Mouse (Mus musculus) spleen, adult 2 months (tissue): ENCODE results near the gene Olfr694. TPM values are rescaled to one million over a fixed set of nuclear protein-coding genes. Genes with fewer than 3 reads are reported as not detected.

Experiments
- DNase-seq, 2 experiments: peaks; one replicate each; pipeline versions ENCODE4 v3.0.0 to v3.0.0-alpha.2; 2012 to 2021; ENCODE audit warnings: low spot score in 2 of 2, low read depth in 1 of 2
- H3K27ac ChIP-seq: fragments of 200-500 bp; 2 replicates; pipeline ENCODE4 v1.5.1; 2012; ENCODE audit warnings: low read length, inconsistent platforms; ENCODE audit not compliant: insufficient read depth
- H3K27me3 ChIP-seq: fragments of 200-500 bp; 2 replicates; pipeline ENCODE4 v1.6.1; 2012; ENCODE audit warnings: mild to moderate bottlenecking, moderate library complexity, low read length, inconsistent platforms; ENCODE audit not compliant: control insufficient read depth, insufficient read depth
- H3K36me3 ChIP-seq: fragments of 200-500 bp; 2 replicates; pipeline ENCODE4 v1.6.1; 2012; ENCODE audit warnings: mild to moderate bottlenecking, low read length, inconsistent platforms; ENCODE audit not compliant: control insufficient read depth, insufficient read depth
- H3K4me1 ChIP-seq: fragments of 200-500 bp; 2 replicates; pipeline ENCODE4 v1.6.1; 2011; ENCODE audit warnings: inconsistent platforms; ENCODE audit not compliant: control insufficient read depth, insufficient read depth, insufficient read length
- H3K4me3 ChIP-seq: fragments of 200-500 bp; 2 replicates; pipeline ENCODE4 v1.5.1; 2011; ENCODE audit warnings: mild to moderate bottlenecking, inconsistent platforms; ENCODE audit not compliant: insufficient read depth, insufficient read length; ENCODE audit errors: extremely low read depth
- CTCF ChIP-seq: fragments of 200-500 bp; IDR thresholded peaks from 2 replicates; pipeline ENCODE4 v1.5.1; 2011; ENCODE audit warnings: mild to moderate bottlenecking, inconsistent platforms; ENCODE audit not compliant: insufficient read depth, insufficient read length, insufficient replicate concordance; ENCODE audit errors: extremely low read depth
- POLR2A ChIP-seq: fragments of 200-500 bp; IDR thresholded peaks from 2 replicates; pipeline ENCODE4 v1.6.1; 2011; ENCODE audit warnings: low read depth, low read length, inconsistent platforms
- WGBS: fragments of 180-500 bp; shearing (Covaris S2); methylation state at CpG from one replicate; pipeline ENCODE4 v1.1.7; 2018; 5-methylcytosine and 5-hydroxymethylcytosine counted together
- polyA plus RNA-seq: library from polyadenylated mRNA; depleted of rRNA; stranded (reverse); fragments of >200 nt; gene quantifications from 2 replicates; pipeline ENCODE4 v1.2.3, GENCODE M21; 2012

The Olfr694 gene
- polyA plus RNA-seq, 1 experiment = not detected

DNA sequence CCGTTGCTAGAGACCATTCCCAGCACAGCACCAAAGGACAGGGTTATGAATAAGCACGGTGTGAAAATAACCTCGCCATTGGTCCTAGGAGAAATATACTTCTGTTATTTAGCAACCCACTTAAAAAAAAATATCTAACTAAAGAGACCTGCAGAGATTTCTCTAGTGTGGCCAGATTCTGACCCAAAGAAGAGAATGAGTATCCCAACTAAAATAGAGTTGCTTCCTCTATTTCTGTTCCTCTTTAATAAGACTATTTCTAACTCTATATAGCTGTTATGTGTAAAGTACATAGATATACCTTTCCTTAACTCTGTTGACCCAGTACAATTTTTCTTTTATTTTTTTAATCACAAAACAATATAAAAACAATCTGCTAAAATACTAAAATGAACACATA lies 1.4 kb upstream of the Olfr694 start:
- no peak for DNase-seq
- H3K4me1 ChIP-seq = no peaks in the 10 kb centered on the region
- H3K27me3 ChIP-seq = no peaks in the 10 kb centered on the region
- H3K4me3 ChIP-seq = no peak overlapping the region
- no peak overlapping the region for H3K27ac ChIP-seq
- H3K36me3 ChIP-seq = no peaks in the 10 kb centered on the region
- TF ChIP-seq POLR2A (no peak), CTCF (no peak)
- WGBS = 86% methylated on average over 3 of the region's 3 CpGs

DNA sequence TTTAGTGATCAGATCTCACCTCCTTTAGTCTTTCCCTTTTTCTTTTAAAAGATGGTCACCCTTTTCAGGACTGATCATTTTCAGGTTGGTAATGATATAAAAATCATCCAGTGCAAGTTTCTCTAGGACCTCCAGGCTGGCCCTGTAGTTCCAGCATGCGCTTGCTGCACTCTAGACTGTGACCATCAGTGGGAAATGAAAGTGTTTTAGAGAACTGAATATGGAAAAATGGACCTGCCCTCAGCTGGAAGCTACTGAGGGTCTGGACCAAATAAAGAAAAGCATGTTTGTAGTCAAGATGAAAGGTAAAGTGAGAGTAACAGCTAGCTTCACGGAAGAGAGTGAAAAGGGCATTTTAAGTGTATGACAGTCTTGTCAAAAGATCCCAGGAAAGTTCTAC lies 6.2 kb downstream of the Olfr694 start:
- no peak for TF ChIP-seq CTCF
- no peak for TF ChIP-seq POLR2A
- Histone ChIP-seq H3K36me3 (no peaks in the 10 kb centered on the region), H3K4me3 (no peak overlapping the region), H3K27ac (no peak overlapping the region), H3K27me3 (no peaks in the 10 kb centered on the region), H3K4me1 (no peaks in the 10 kb centered on the region)
- WGBS = 85% methylated on average over 2 of the region's 2 CpGs
- no peak for DNase-seq

DNA sequence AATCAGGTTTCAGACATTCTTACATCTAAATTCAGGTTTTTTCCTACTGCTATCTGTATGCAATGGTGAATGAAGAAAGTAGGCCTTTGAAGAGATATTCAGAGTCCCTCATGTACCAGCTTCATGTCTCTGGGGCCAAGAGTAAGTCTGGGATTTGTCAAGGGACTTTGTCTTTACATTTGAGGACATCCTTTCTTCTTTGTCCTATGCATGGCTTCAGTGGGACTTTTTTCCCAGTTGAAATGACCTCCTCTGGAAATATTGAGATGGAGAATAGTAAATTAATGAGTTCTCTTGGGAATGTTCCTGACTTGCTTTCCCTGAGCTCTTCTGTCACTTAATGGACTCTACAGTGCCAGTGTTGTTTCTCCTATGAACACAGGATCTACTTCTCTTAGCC lies 11.1 kb downstream of the Olfr694 start, which contains the start of gene Olfr693:
TSS of gene Olfr693 (minus strand) at position 101 of the 400 bp plus-strand sequence.
- no peaks in the 10 kb centered on the region for H3K36me3 ChIP-seq
- DNase-seq = no peak
- H3K4me1 ChIP-seq = no peaks in the 10 kb centered on the region
- H3K27me3 ChIP-seq = no peaks in the 10 kb centered on the region
- no peak within 1 kb of the TSS for H3K27ac ChIP-seq
- H3K4me3 ChIP-seq = no peak within 1 kb of the TSS
- TF ChIP-seq CTCF (no peak), POLR2A (no peak)

DNA sequence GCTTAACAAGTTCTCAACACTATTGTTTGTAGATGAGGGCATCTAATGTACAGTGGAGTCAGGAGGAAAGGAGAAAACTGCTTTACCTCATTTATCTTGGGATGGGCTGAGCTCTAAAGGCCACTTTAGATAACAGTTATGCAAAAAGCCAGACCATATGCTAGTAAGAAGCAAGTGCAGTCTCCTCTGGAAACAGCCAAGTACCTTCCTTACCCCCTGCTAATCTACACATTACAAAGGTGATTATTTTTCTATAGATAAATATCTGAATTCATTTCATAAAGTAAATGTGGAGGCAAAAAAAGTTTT lies 39.3 kb downstream of the Olfr694 start:
- DNase-seq = no peak
- TF ChIP-seq CTCF = no peak
- TF ChIP-seq POLR2A = no peak
- Histone ChIP-seq H3K4me3 (no peak overlapping the region), H3K36me3 (no peaks in the 10 kb centered on the region), H3K27ac (peak overlapping the region; percentile 87), H3K4me1 (peaks cover 16% of the 10 kb centered on the region), H3K27me3 (no peaks in the 10 kb centered on the region)

DNA sequence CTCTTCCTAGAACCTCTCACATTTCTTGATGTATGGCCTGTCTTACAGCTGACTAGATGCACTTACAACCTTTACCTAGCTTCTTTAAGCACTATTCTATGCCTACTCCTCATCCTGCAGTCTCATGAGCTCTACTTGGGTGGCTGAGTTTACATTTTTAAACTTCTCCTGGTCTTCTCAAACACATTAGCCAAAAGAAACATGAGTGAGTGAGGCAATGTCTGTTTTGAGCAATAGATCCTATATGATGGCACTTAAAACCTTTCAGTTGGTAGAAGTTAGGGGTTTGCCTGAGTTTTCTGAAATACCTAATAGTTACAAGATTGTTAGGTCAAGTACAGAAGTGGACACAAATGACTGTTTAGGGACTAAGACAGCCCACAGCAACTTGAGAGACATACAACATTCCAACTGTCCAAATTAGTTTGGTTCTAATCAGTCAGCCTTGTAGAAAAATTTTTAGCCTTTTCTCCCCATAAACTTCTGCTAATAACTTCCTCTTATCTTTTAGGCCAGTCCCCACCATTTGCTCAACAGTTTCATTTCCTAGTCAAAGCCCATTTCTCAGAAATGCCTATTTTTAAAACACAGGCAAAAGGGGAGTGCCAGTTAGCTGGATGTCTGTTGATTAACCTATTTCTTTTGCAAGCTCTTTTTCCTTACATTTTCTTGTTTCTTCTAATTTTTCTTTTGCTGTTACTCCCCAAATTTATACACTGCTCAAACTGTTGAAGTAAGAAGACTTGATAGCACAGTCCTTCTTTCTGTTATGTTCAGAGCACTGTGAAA lies 39.9 kb downstream of the Olfr694 start:
- peak overlapping the region; percentile 95 for H3K27ac ChIP-seq
- H3K4me1 ChIP-seq = peaks cover 16% of the 10 kb centered on the region
- H3K27me3 ChIP-seq = no peaks in the 10 kb centered on the region
- no peaks in the 10 kb centered on the region for H3K36me3 ChIP-seq
- no peak for TF ChIP-seq CTCF
- no peak for TF ChIP-seq POLR2A
- H3K4me3 ChIP-seq = no peak overlapping the region
- peak in 1 of 2 experiments; percentile 46 for DNase-seq

DNA sequence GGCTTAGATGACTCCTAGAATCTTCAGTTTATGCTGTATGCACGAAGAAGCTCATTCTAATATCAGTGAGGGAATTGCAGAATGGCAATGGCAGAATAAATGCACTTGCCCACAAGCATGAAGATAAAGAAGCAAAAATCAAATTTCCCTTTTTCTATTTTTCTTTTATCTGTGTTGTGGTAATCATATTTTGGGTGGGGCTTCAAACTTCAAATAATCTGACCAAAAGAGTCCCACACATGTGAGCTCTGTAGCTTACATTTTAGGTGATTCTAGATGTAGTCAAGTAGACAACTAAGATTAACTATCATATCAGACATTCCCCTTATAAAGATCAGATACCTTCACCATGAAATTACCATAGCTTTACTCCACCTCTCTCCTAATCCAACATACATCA lies 41.8 kb downstream of the Olfr694 start:
- no peaks in the 10 kb centered on the region for H3K36me3 ChIP-seq
- TF ChIP-seq POLR2A (no peak), CTCF (no peak)
- WGBS = 83% methylated on average over 1 of the region's 1 CpGs

DNA sequence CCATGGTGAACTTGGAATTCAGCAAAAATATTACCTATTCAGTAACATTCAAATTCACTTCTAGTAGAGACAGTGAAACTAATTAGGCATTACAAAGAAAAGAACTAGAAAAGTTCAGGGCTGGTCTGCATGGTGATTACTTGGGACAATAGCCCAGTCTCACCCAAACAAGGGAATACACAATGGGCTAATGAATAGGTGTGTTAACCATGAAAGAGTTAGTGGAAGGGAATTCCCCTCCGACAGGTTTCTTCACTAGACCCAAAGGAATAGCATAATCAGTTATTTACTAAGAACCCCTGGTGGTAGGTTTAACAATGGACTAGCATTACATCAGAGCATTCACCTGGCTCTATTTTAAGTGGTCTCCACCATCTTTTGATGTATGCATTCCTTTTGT lies 46.4 kb downstream of the Olfr694 start:
- H3K4me3 ChIP-seq = peak overlapping the region; percentile 20; the same call in 1 of the 2 replicates
- peak overlapping the region; percentile 75; the same call in 1 of the 2 replicates for H3K27ac ChIP-seq
- peaks cover 3% of the 10 kb centered on the region; the same call in 1 of the 2 replicates for H3K4me1 ChIP-seq
- no peaks in the 10 kb centered on the region for H3K27me3 ChIP-seq
- TF ChIP-seq POLR2A = no peak
- TF ChIP-seq CTCF = no peak
- DNase-seq = no peak
- H3K36me3 ChIP-seq = peaks cover 2% of the 10 kb centered on the region
- 83% methylated on average over 1 of the region's 1 CpGs for WGBS

More for the DNA sequence above, 41.8 kb downstream of the Olfr694 start:
- no peak for DNase-seq
- no peak overlapping the region for H3K27ac ChIP-seq
- no peaks in the 10 kb centered on the region for H3K27me3 ChIP-seq
- H3K4me1 ChIP-seq = peaks cover 16% of the 10 kb centered on the region
- no peak overlapping the region for H3K4me3 ChIP-seq
